Mouse (Mus musculus) kidney, adult 2 months (tissue): ENCODE measurements around the gene Gemin5. TPM values are rescaled to one million over a fixed set of nuclear protein-coding genes. Genes with fewer than 3 reads are reported as not detected.
"Not testable (repeated sequence)": the region's sequence is repeated elsewhere in the genome, so short reads cannot be mapped to it uniquely, and the experiment has no call there.

ENCODE experiments used
- DNase-seq: peaks from one replicate; pipeline ENCODE4 v3.0.0; 2021
- H3K27ac ChIP-seq: fragments of 200-500 bp; 2 replicates; pipeline ENCODE4 v1.5.1; 2012; ENCODE audit warnings: low read depth, low read length, control low read depth, inconsistent platforms; ENCODE audit not compliant: insufficient read depth
- H3K27me3 ChIP-seq: fragments of 200-500 bp; replicated peaks from 2 replicates; pipeline ENCODE4 v1.6.1; 2012; ENCODE audit warnings: mild to moderate bottlenecking, moderate library complexity, low read length, inconsistent platforms; ENCODE audit not compliant: control insufficient read depth, insufficient read depth
- H3K36me3 ChIP-seq: fragments of 200-500 bp; 2 replicates; pipeline ENCODE4 v1.6.1; 2012; ENCODE audit warnings: mild to moderate bottlenecking, moderate library complexity, low read length, inconsistent platforms; ENCODE audit not compliant: control insufficient read depth, insufficient read depth
- H3K4me1 ChIP-seq: fragments of 200-500 bp; 2 replicates; pipeline ENCODE4 v1.6.1; 2011; ENCODE audit warnings: low read length; ENCODE audit not compliant: control insufficient read depth, insufficient read depth
- H3K4me3 ChIP-seq: fragments of 200-500 bp; 2 replicates; pipeline ENCODE4 v1.5.1; 2011; ENCODE audit warnings: mild to moderate bottlenecking, low read depth, low read length, control low read depth; ENCODE audit not compliant: insufficient read depth
- CTCF ChIP-seq: fragments of 200-500 bp; conservative IDR thresholded peaks from 2 replicates; pipeline ENCODE4 v1.5.1; 2011; ENCODE audit warnings: low read depth, mild to moderate bottlenecking, control low read depth, low read length, moderate library complexity, mixed read lengths; ENCODE audit not compliant: insufficient read depth, insufficient read length
- POLR2A ChIP-seq: fragments of 200-500 bp; IDR thresholded peaks from one replicate; pipeline ENCODE4 v1.6.1; 2011; ENCODE audit warnings: low read depth, low read length, control low read depth
- WGBS: fragments of 180-500 bp; shearing (Covaris S2); methylation state at CpG from one replicate; pipeline ENCODE4 v1.1.7; 2018; 5-methylcytosine and 5-hydroxymethylcytosine counted together
- polyA plus RNA-seq: library from polyadenylated mRNA; depleted of rRNA; stranded (reverse); fragments of >200 nt; gene quantifications from 2 replicates; pipeline ENCODE4 v1.2.3, GENCODE M21; 2012

The Gemin5 gene
- polyA plus RNA-seq, 1 experiment = 5.3 TPM

DNA sequence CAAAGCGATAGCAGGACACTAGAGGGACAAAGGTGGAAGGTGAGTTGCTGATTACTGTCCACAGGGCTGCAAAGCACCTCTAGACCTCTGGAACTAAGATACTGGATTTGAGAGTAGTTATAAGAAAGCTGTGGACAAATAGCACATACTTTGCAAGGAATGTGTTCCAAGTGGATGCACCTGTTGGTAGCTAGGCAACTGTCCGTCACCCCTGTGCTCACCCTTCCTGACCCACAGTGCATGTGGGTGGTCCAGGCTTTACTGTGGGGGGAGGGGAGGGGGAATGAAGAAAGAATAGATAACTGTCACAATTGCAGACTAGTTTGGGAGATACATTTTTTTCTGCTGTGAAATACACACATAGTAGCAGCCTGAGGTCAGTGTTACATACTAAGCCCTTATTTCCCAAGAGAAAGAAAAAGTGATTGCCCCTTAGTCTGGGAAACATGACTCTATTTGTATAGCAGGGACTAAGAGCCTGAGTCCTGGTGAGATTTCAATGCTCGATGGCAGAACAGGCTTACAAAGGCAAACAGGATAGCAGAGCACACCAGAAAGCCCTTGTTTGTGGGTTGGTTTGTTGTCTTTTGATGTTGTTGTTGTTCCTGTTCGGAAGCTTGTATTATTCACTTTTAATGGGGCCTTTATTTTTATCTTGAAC, 25.7 kb upstream of the Gemin5 start:
- Histone ChIP-seq H3K4me1 (peaks cover 4% of the 10 kb centered on the region; the same call in 1 of the 2 replicates), H3K27ac (no peak overlapping the region; the same call in 1 of the 2 replicates), H3K36me3 (no peaks in the 10 kb centered on the region), H3K4me3 (no peak overlapping the region), H3K27me3 (no peaks in the 10 kb centered on the region)
- DNase-seq = no peak
- 45% methylated on average over 4 of the region's 4 CpGs for WGBS
- TF ChIP-seq CTCF = no peak
- no peak for TF ChIP-seq POLR2A

DNA sequence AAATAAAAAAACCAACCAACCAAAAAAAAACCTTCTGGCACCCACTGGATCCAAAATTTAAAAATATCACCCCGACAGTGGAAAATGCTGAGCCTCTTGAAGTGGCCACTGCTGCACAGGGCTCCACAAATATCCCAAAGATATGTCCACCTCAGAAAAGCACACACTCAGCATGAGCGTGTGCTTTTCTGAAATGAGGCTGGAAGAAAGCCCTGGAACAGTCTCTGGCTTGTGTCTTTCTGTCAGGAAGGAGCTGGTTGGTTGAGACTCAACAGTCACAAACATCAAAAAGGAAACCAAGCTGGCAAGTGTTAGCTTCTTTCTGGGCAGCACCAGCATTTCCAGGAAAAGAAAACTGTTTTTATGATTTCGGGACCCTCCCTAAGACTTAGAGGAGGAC, 25.0 kb upstream of the Gemin5 start:
- Histone ChIP-seq H3K27ac (peak overlapping the region; percentile 6; the same call in 1 of the 2 replicates), H3K4me1 (peaks cover 4% of the 10 kb centered on the region; the same call in 1 of the 2 replicates), H3K36me3 (no peaks in the 10 kb centered on the region), H3K4me3 (no peak overlapping the region), H3K27me3 (no peaks in the 10 kb centered on the region)
- no peak for DNase-seq
- WGBS = 52% methylated on average over 3 of the region's 3 CpGs
- TF ChIP-seq POLR2A (no peak), CTCF (no peak)

DNA sequence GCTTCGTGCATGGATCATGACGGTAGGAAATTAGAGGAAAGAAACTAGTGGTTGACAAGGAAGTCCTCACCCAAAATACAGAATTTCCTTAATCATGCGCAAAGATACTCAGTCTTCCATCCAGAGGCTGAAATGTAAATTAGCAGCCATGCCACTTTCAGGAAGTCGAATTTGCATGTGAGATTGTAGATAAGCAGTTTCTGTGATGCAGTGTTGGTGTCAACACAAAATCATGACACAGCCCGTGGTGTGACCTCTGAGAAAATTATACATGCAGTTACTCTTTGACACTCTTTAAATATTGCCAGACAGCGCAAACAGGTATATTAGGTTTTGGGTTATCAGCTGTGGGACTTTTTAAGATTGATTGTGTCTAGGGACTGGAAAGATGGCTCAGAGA, 21.3 kb upstream of the Gemin5 start:
- no peaks in the 10 kb centered on the region for H3K27me3 ChIP-seq
- H3K27ac ChIP-seq = no peak overlapping the region
- WGBS = 87% methylated on average over 6 of the region's 6 CpGs
- peaks cover 4% of the 10 kb centered on the region; the same call in 1 of the 2 replicates for H3K4me1 ChIP-seq
- H3K4me3 ChIP-seq = no peak overlapping the region
- no peak for TF ChIP-seq CTCF
- TF ChIP-seq POLR2A = no peak
- no peak for DNase-seq
- H3K36me3 ChIP-seq = no peaks in the 10 kb centered on the region

DNA sequence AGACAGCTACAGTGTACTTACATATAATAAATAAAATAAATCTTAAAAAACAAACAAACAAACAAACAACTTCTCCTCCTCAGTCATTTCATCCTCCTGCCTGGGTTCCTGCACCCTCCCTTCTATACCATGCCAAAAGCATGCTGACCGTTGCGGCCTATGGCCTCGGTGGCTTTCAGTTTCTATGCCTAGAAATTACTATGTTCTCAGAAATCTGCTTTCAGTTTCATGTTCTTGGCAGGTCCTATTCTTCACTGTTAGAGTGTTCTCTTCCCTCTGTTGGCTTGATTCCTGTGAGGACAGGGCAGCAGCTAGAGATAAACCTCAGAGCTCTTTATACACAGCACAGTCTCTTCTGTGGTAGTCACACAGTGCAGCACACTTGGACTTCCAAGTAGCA, 15.2 kb upstream of the Gemin5 start:
- Histone ChIP-seq H3K27ac (no peak overlapping the region), H3K4me1 (no peaks in the 10 kb centered on the region; the same call in 1 of the 2 replicates), H3K4me3 (no peak overlapping the region), H3K27me3 (no peaks in the 10 kb centered on the region), H3K36me3 (no peaks in the 10 kb centered on the region)
- DNase-seq = peak; percentile 21
- TF ChIP-seq POLR2A (no peak), CTCF (no peak)
- WGBS = 72% methylated on average over 3 of the region's 3 CpGs

DNA sequence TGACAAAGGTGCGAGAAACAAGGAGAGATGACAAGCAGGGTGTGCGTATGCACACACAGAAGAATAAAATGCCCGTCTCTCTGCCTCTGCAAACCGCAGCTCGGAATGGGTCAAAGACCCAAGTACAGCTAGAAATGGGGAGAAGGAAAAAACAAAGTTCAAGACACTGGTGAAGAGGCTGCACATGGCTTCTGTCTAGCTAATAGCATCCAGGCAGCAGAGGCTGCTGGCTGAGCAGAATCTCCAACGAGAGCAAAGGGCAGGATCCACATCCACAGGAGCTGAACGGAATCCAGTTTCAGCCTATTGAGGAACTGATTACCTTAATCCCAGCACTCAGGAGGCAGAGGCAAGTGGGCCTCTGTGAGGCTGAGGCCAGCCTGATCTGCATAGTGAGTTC, 12.4 kb upstream of the Gemin5 start:
- peak; percentile 80 for DNase-seq
- Histone ChIP-seq H3K27ac (no peak overlapping the region), H3K27me3 (no peaks in the 10 kb centered on the region), H3K36me3 (no peaks in the 10 kb centered on the region), H3K4me3 (no peak overlapping the region), H3K4me1 (no peaks in the 10 kb centered on the region; the same call in 1 of the 2 replicates)
- TF ChIP-seq CTCF = no peak
- TF ChIP-seq POLR2A = no peak
- WGBS = 62% methylated on average over 7 of the region's 7 CpGs

DNA sequence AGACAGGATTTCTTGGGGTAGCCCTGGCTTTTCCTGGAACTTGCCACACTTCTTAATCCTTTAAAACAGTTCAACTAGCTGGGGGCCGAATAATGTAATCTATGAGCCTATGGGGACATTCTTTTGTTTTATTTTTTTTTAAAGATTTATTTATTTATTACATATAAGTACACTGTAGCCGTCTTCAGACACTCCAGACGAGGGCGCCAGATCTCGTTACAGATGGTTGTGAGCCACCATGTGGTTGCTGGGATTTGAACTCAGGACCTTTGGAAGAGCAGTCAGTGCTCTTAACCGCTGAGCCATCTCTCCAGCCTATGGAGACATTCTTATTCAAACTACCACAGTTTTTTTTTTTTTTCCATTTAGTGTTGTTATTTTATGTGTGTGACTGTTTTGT, 11.6 kb upstream of the Gemin5 start:
- H3K27ac ChIP-seq, H3K4me1 ChIP-seq, H3K27me3 ChIP-seq, H3K4me3 ChIP-seq, H3K36me3 ChIP-seq, DNase-seq: not testable (repeated sequence)
- 85% methylated on average over 6 of the region's 6 CpGs for WGBS

DNA sequence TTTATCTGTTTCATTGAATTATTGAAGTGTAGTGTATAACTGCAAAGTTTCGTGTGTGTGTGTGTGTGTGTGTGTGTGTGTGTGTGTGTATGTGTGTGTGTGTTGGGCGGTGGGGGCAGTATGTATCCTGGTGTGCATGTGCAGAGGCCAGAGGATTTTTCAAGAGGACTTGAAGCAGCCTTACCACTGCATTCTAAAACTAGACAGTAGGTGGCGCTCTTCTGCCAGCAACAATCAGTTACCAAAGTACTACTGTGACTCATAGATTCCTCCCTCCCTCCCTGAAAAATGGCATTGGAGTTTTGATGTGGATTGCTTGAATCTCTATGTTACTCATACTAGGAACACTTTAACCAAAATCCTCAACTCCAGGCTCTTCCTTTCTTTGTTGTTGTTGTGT, 11.2 kb upstream of the Gemin5 start:
- Histone ChIP-seq H3K4me1 (no peaks in the 10 kb centered on the region; the same call in 1 of the 2 replicates), H3K27ac (no peak overlapping the region), H3K27me3 (no peaks in the 10 kb centered on the region), H3K36me3 (no peaks in the 10 kb centered on the region; the same call in 1 of the 2 replicates), H3K4me3 (no peak overlapping the region)
- TF ChIP-seq CTCF (peak; percentile 65), POLR2A (no peak)
- WGBS = 18% methylated on average over 3 of the region's 3 CpGs
- peak; percentile 90 for DNase-seq
